Mouse (Mus musculus): ENCODE measurements at regions not wholly inside any gene's neighbourhood (a gene's known extent, or its start where the extent isn't known, plus 50 kb on each side); places are given as distances from the start of the nearest gene placed in this dataset.

DNA sequence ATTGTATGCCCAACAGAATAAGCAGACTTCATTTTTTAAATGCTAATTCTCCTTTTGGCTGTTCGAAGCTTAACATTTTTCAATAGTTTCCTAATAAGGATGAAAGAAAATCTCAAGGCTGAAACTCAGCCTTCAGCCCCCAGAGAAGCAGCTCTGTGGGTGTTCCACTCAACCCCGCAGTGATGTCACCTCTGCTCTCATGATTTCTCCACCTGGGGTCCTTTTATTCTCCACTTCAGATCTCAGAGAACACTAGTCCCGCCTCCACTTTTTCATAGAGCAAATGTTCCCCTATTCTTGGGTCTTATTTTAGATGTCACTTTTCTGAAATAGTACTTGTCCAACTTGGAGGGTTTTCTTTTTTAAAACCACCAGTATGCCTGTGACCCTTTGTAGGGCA, 567.3 kb downstream of the Cntn3 start:
- no peak for DNase-seq (ENCODE audit: low spot score)

DNA sequence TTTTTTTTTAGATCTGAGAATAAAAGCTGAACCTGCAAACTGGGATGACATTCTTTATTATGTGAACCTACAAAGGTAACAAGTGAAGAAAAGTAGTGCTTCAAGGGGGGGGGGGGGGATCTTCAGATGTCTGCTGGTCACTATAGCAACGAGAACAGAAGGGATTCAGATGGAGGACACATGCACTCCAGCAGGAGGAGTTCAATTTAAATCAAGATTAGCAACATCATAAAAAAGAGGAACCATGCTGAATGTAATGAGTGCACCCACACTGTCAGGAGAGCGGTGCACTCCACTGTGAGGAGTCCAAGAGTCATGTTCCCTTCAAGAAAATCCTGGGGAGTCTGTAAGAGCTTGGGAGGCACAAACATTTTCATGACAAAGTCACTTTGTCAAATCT, 574.7 kb downstream of the Cntn3 start:
- DNase-seq (ENCODE audit: low spot score) = no peak

DNA sequence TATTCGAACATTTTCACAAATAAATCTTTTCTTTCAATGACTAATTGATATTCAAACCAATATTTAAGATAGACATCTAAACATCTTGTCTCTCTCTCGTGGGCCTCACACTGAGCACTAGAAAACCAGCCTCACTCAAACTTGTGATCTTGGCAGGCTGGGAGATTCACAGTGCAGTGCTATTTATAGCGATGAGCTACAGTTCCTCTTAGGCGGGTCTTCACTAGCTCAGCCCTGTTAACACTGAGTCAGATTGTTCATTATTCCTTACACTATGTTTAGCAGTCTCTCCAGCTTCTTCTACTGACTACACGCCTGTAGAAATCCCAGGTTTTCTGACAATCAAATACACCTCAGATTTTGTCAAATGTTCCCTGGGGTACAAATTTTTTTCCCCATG, 575.3 kb downstream of the Cntn3 start:
- no peak for DNase-seq (ENCODE audit: low spot score)

DNA sequence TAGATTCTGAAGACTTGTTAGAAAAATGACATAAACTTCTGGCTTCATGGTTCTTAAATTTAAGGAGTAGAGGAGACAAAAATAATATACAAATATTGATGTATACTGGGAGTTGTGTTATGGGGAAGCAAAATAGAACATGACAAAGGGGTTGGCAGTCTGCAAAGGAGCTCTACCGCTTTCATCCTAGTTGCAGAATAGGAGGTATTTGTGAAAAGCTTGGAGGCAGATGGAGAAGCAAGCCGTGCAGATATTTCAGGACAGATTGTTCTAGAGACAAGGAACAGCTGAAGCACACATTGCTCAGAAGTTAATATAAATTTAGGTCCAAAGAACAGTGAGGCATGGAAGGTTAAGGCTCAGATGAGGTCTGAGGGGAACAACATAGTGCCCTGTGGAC, 580.1 kb downstream of the Cntn3 start:
- DNase-seq (ENCODE audit: low spot score) = no peak

DNA sequence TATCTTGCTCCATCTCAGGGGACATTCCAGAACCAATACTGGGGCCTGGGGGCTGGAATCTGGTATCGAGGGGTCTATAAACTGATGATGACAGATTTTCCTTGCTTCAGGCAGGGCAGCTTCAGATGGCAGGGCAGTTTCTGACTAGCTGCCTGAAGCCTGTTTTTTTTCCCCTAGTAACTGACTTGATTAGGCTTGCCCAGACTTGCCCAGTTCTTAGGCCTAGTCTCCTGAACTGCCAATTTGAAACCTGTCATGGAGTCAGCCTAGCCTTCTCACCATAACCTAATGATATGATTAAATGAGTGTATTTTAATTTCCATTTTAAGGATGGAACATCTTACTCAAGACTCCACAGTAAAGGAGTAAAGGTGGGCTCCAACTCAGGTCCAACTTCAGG, 591.2 kb downstream of the Cntn3 start:
- DNase-seq (ENCODE audit: low spot score) = no peak

DNA sequence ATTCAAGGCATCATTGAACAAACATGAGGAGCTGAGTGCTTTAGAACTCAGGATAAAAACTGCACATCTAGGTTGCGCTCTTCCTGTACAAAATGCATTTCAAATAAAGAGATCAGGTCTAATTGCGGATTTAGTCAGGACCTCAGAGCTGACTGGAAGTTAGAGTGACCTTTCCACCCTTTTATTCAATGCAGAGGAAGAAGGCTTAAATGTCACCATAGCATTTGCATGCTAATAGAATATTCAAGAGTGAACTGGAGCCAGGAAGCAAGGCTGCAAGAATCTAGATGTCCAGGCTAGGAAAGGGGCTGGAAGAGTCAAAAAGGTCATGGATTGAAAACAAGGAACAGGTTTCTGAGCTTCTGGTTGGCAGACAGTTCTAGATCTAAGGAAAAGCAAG, 593.7 kb downstream of the Cntn3 start:
- no peak for DNase-seq (ENCODE audit: low spot score)

DNA sequence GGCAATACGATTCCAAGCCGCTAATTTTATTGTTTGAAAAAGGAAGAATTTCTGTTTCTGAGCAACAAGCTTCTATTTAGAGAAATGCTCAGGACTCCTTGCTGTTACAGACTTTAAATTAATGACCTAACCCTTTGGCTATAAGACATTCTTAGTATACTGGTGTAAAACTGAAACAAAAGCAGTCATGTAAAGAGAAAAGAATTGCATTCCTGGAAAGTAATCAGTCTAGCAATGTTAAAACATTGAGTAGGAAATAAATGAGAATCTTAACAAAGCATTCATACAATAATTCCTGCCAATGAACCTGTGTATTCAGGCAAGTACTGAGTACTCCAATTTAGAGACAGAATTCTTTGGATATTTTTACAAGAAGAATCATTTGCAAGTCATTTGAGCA, 587.2 kb upstream of the Pdzrn3 start:
- DNase-seq (ENCODE audit: low spot score) = no peak

DNA sequence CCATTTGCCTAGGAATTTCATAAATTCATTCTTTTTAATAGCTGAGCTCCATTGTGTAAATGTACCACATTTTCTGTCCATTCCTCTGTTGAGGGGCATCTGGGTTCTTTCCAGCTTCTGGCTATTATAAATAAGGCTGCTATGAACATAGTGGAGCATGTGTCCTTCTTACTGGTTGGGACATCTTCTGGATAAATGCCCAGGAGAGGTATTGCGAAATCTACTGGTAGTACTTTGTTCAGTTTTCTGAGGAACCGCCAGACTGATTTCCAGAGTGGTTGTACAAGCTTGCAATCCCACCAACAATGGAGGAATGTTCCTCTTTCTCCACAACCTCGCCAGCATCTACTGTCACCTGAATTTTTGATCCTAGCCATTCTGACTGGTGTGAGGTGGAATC, 583.8 kb upstream of the Pdzrn3 start:
- DNase-seq (ENCODE audit: low spot score) = peak; percentile 25

DNA sequence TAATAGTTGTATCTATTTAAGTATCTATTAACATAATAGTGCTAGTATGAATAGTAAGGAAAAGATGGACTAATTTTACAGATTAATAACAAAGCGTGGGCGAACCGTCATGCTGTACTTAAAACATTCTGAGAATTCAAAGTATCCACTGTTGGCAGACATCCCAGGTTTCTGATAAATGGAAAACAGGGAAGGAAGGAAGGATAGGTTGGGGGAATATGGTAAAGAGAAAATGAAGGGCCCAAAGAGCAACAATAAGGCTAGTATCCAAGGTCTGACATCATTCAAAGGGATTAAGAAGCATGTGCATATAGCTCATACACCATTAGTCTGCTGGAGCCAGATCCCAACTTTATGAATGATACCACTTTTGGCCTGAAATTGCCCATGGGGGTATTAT, 572.0 kb upstream of the Pdzrn3 start:
- no peak for DNase-seq (ENCODE audit: low spot score)

DNA sequence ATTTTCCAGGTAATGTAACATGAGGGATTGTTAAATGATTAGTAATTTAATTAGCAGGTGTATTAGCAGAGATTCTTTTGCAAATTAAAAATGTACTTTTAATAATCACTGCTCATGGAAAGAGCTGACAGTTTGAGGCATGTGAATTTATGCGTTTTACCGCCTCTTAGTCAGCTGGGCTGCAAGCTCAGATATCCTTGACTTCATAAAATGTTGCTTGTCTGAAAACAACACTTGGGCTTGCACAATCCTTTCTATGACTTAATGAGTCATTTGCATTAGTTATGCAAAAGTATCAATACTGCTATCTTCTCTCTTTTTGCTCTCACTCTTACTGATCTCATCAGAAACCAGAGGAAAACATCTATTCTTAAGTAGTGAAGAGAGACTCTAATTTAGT, 571.3 kb upstream of the Pdzrn3 start:
- no peak for DNase-seq (ENCODE audit: low spot score)

DNA sequence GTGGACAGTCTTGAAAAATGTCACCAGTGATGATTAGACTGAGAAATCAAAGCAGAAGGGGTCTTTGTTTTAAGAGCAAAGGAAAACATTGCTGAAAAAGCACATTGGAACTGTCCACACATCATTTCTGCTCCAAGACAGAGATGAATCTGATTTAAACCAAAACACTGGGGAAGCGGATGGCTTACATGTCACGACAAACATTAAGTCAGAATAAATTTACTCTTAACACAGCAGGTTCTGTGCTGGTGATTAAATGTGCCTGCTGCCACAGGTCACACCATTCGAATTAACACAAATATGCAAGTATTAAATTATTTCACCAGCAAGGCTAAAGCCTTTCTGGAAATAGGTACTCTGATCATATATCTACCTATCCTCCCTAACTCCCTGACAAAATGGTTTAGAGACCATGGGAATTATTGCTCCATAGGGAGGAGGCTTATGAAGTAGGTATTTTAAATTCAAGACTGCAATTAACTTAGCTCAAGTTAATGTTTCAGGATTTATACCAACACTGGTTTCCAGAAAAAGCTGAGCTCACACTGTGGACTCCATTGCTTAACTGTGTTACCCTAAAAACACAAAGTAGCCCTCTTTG, 562.7 kb upstream of the Pdzrn3 start:
- no peak for DNase-seq (ENCODE audit: low spot score)

DNA sequence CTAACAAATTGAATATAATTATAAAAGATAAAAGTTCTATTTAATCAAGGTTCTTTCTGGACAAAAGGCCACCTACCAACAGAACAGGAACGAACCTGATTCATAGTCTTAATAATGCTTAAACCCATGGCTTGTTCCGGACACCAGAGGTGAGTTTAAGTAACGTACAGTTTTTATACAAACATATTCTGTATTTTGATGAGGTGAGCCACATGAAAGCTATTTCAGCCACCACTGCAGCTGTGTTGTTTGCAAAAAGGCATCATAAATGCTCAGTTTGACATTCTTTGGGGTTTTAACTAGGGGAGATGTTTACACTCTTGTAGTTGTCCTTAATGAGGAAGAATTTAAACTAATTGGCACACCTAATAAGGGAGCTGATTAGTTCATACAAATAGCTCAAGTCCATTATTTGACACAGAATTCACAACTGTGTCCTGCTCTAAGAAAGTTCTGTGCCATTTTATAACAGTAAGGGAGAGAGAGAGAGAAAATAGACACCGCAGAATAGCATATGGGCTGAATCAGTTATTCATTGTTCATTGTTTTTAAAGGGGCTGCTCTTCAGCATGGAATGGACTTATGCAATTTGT, 560.8 kb upstream of the Pdzrn3 start:
- DNase-seq (ENCODE audit: low spot score) = no peak

DNA sequence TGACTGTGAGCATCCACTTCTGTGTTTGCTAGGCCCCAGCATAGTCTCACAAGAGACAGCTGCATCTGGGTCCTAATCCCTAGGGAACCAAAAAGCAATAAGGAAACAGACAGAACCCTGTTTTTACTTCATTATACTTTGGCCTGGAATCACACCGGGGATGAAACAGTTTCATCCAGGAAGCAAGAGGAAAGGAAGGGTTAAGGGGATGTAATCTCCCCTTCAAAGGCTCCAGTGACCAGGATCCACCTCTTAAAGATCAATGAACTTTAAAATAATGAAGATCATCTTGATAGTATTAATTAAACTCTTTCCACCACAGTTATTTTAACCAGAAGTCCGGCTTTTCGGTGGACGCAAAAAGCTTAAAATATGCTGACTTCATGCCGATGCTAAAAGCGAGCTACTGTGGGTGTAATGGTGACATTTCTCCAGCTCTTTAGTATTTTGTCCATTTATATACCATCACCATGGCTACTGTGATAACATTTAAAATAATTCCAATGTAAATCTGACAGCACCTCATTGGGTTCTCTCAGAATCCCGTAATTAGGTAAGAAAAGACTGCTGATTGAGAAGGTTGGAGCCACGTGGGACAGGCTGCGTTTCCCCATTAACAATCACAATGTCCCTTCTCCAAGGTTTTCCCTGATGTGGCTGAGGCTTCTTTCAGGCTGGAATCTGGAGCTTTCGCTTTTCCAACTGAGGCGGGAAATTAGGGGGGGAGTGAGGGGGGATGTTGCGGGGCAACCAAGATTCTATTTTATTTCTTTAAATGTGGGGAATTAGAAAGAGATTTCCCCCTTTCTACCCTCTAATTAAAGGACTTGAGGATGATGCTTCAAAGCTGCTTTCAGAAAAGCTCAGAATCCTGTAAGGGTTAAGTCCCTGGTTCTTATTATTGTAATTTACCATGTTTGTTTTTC, 560.0 kb upstream of the Pdzrn3 start:
- no peak for DNase-seq (ENCODE audit: low spot score)

DNA sequence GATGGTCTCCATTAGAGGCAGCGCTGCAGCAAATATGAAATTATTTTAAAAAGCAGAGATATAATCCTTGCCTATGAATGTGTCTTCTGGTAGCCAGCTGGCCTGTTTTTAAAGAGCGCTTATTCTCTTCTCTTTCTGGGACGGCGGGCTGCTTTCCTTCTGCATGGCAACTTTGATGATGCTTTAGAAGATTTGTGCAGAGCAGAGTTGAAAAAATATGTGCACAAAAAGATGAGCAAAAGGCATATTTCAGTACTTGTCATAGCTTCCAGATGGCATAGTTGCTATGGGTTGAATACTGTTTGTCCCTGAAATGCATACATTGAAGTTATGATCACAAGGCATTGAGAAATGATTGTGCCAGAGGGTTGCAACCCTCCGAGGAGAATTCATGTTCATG, 554.1 kb upstream of the Pdzrn3 start:
- no peak for DNase-seq (ENCODE audit: low spot score)

DNA sequence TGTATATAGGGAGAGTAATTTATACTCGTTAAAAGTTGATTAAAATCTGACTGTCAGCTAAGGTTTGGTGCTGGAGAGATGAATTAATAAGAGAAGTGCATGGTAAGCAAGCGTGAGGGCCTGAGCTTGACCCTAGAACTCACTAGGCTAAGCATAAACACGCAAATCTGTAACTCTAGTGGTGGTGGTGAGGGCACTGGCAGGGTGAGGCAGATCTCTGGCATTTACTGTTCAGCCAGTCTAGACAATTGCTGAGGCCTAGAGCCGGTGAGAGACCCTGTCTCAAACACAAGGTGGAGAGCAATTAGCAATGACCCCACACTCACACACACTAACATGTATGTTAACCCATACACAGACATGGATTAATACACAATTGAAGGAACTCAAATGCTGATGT, 544.0 kb upstream of the Pdzrn3 start:
- DNase-seq (ENCODE audit: low spot score) = no peak

DNA sequence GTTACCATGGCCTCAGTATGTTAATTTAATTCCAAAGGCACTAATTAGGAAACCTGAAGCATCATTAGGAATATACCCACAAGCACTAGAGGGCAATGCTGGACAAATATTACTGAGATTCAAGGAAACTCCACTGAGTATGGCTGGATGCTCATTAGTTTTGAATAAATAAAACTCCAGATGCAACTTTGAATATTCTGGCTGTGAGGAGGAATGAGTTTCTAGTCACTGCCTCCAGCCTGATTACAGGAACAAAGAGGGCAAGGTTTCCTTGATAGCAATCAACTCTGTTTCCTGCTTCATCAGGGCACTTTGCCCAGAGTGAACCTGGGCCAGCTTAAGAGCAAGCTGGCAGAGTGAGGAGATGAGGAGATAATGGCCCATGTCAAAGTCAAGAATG, 543.5 kb upstream of the Pdzrn3 start:
- peak; percentile 1 for DNase-seq (ENCODE audit: low spot score)

DNA sequence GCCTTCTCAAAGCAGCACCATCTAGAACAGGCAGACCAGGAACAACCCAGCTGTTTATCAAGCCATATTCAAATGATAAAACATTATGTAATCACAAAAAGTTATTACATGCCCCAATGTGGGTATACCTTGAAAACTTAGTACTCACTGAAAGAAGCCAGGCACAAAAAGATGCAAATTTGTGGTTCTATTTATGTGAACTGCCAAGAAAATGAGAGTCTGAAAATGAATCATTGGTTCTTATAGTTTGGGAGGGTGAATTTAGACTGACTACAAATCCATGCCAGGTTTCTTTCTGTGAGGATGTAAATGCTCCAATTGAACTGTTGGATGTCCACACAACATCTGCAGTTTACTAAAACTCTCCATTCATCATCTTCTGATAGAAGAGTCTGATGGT, 541.2 kb upstream of the Pdzrn3 start:
- no peak for DNase-seq (ENCODE audit: low spot score)

DNA sequence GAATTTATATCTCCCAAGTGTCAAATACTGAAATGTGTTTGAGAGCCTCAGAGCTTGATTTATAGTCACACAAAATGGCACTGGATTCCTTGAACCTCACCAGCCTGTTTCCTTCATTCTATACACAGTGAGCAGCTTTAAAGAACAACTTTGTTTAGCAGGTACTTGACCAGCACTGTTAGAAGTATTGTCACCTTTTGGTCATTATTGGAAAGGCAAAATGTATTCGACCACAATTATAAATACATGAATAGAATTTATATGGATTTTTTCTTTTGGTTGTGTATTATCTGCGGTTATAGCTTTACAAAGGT, 527.3 kb upstream of the Pdzrn3 start:
- DNase-seq (ENCODE audit: low spot score) = no peak

DNA sequence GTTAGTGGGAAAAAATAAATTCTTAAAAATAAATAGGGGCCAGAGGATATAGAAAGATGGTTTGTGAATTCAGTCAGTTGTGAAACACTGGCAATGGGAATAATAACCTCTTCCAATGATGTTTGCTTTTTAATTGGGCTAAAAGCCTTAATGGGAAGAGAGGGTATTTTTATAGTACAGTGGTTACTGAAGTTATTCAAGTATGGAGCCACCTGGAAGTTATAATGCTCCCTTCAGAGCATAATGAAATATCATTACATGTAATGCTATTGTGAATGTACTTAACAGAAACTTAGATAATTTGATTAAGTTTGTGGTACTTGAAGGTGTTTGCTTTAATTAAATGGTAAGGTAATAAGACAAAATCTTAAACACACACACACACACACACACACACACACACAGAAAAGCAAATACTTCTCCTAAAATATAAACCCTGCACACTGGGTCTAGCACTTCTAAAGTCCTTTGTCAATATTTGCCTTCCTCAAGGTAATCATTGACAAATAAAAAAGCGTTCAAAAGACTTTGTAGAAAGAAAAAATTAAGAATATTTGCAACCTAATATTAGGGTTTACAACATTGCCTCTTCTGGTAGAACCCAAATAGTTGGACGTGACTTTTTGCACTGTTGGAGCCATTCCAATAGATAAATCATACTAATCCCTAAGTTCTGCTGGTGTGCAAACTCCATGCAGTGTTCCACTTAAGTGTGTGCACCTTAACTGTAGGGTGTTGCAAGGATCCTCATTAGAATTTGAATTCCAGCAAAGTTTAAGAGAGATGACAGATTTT, 526.7 kb upstream of the Pdzrn3 start:
- no peak for DNase-seq (ENCODE audit: low spot score)

DNA sequence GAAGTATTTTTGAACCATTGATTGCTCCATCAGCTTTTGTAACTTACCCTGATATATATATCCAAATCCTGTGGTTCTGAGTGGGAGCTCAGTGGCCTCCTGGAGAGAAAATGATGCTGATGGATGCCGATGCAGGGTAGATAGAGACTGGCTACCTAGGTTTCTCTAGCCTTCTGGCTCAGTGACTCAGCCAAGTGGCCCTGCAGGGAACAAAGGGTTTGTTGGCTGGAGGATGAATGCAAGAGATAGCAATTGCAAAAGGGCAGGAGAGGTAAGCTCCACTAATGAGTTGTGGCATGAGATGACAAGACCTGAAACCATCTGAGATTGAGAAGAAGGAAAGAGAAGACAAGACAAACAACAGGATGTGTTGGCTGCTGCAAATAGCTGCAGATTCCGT, 524.6 kb upstream of the Pdzrn3 start:
- DNase-seq (ENCODE audit: low spot score) = no peak

DNA sequence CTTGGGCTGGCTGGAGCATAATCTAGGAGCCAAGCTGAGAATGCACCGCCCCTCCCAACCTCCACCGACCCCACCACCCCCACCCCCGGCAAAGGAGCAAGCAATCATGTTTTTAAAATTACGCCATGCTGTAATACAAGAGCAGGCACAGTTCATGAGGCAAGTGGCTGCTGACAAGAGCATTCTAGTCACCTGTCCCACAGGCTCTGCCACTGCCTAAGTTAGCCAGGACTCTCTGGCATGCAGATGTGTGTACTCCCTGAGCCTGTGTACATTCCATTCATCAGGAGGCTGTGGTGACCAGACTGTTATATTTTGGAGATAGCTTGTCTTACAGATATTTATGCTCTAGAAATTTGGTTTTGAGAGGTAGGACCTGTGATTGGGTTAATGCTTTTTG, 520.8 kb upstream of the Pdzrn3 start:
- DNase-seq (ENCODE audit: low spot score) = no peak

DNA sequence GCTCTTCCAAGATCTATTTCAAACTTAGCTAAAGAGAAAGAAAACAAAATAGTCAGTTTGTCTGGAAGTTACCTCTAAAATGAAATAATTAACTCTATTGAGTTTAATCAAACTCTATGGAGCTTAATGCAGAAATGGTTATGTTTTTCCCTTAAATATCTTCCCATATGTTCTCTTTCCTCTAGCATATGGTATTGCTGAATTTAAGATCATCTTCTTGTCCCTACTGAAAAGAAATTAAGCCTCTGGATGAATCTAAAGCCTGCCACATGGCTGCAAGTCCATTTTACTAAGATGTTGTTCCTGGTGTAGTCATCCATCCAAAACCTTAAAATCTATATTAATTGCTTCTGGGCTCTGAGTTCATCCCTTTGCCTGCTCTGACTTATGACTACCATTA, 513.0 kb upstream of the Pdzrn3 start:
- no peak for DNase-seq (ENCODE audit: low spot score)

DNA sequence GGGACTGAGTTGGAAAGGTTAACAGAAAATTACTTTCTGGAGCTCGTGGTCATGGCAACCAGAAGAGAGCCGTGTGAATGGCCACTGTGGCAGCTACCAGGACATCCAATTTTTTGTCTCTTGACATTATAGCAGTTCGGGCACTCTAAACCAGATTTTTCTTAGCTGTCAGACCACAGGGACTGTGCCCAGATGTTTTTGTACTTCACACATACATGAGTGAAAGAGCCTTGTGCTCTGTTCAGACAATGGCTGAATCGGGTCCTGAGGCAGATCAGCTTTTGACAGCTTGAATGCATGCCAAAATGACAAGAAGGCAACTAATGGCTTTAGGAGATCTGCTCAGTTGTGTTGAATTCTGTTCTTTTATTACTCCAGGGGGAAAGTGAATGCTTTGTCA, 505.2 kb upstream of the Pdzrn3 start:
- DNase-seq (ENCODE audit: low spot score) = no peak
